In genomic region chr11:62748062-62748461, GRCm38 (mm10) we compare ENCODE assay signal across 27 mouse cellular contexts. TPM values are rescaled to one million over a fixed set of nuclear protein-coding genes. Genes with fewer than 3 reads are reported as not detected.
A peak's percentile ranks its signal among the peaks of the same experiment; 100 is the strongest.
DNase-seq lines count a peak whose midpoint lies in the region; TF ChIP-seq lines count a peak whose summit lies in the region.
"Had no signal": no experiment of that assay in that cellular context is flagged by ENCODE, and none has a peak within 500 bp of the region (broad histone marks: within the 10 kb centered on the region; RNA-seq: fewer than 3 reads in every experiment).

No protein-coding gene starts in this region.

- TF ChIP-seq POLR2A in myocyte (IDR thresholded peaks at IDR 0.05; ENCODE audit: insufficient read length, low read depth) = no peak

- H3K27me3 ChIP-seq in myocyte (ENCODE audit: control insufficient read depth, insufficient read depth, insufficient read length) = no peaks in the 10 kb centered on the region

- H3K79me2 ChIP-seq in myocyte (ENCODE audit: control insufficient read depth, insufficient read depth) = no peaks in the 10 kb centered on the region

- H3K4me2 ChIP-seq in myocyte (ENCODE audit: low read depth) = no peak overlapping the region

- peak; percentile 79 for DNase-seq in heart, adult 11 months
- DNase-seq in heart, postnatal 4 days = no peak
- DNase-seq in thymus, postnatal 14 days = peak; percentile 25
- DNase-seq in thymus, postnatal 25 days = no peak
- no peak for DNase-seq in lung, postnatal 25 days (ENCODE audit: low spot score)
- DNase-seq: adrenal gland, adult 2 months; adrenal gland, adult 8-10 months; adrenal gland, postnatal 10 days; adrenal gland, postnatal 14 days; adrenal gland, postnatal 25 days; adrenal gland, postnatal 36 days; B cell, adult 2 months; cerebellum, adult 11 months; cerebellum, adult 11-12 months; cerebellum, adult 18-20 months had no signal

- no peak overlapping the region for H3ac ChIP-seq in myocyte (ENCODE audit: control insufficient read depth, insufficient read length)

- H3K4me3 ChIP-seq in myocyte = no peak overlapping the region

- no peaks in the 10 kb centered on the region for H3K36me3 ChIP-seq in myocyte (ENCODE audit: control insufficient read depth, insufficient read depth)
- H3K36me3 ChIP-seq: G1E had no signal

TF ChIP-seq in myocyte, 11 proteins besides CTCF, POLR2A, EP300 and RAD21:
- TF ChIP-seq MYOG (IDR thresholded peaks at IDR 0.05; ENCODE audit: control insufficient read depth in 1 of 3, insufficient read depth in 1 of 3, insufficient read length in 2 of 3, low read depth in 2 of 3) (peak in 2 of 3 experiments; percentile 67 to 75), MYOD1 (IDR thresholded peaks at IDR 0.05; ENCODE audit: control insufficient read depth in 1 of 3, insufficient read length in 2 of 3, low read depth in 2 of 3) (peak in 2 of 3 experiments; percentile 85 to 87), POLR2AphosphoS2 (IDR thresholded peaks at IDR 0.05; ENCODE audit: insufficient read length, low read depth) (no peak)

RNA-seq across cellular contexts. Expression of gene Gm10428, which starts 4.8 kb away (rescaled TPM):
- total RNA-seq in heart, postnatal 4 days (2021) = not detected
- not detected for polyA plus RNA-seq in myocyte (2012; fragmentation: generic; extraction: Trizol)
- total RNA-seq: adrenal gland, adult 18-20 months; adrenal gland, adult 2 months; adrenal gland, adult 8-10 months; adrenal gland, postnatal 10 days; adrenal gland, postnatal 14 days; adrenal gland, postnatal 25 days; adrenal gland, postnatal 36 days; adrenal gland, postnatal 4 days; CH12.LX; ES-E14; G1E; MEL had no signal
- polyA plus RNA-seq: activated CD4-positive, CD25-positive, alpha-beta regulatory T cell, adult 4 months; adrenal gland, adult 2 months; brain, embryonic 14.5 days; C2C12; CD4-positive, CD25-positive, alpha-beta regulatory T cell, adult 4 months; G1E; Patski had no signal

RNA-seq across cellular contexts. Expression of gene Zfp287, which starts 16.4 kb away (rescaled TPM):
- 1 to 10 TPM; 3.5 to 4.4 TPM for total RNA-seq in heart, postnatal 4 days (2021)
- 0.90 TPM for polyA plus RNA-seq in myocyte (2012; fragmentation: generic; extraction: Trizol)
- total RNA-seq: MEL had no signal
- polyA plus RNA-seq: G1E had no signal

RNA-seq across cellular contexts. Expression of gene Zfp286, which starts 41.2 kb away (rescaled TPM):
- 1 to 10 TPM; 1.9 to 2.1 TPM for total RNA-seq in heart, postnatal 4 days (2021)
- polyA plus RNA-seq in myocyte (2012; fragmentation: generic; extraction: Trizol) = not detected
- total RNA-seq: CH12.LX, MEL had no signal
- polyA plus RNA-seq: C2C12, G1E had no signal

Comparison
In these comparisons a context has a peak if more than half of its experiments do, and no peak if none do; other contexts are left out.
1. DNase-seq: peak in heart, adult 11 months (single experiment) and thymus, postnatal 14 days (single experiment); none in heart, postnatal 4 days (single experiment), thymus, postnatal 25 days (single experiment) and lung, postnatal 25 days (single experiment).